Mouse (Mus musculus) forebrain, embryonic 16.5 days (tissue): ENCODE measurements around the gene Gm1140. TPM values are rescaled to one million over a fixed set of nuclear protein-coding genes. Genes with fewer than 3 reads are reported as not detected.
"Not testable (repeated sequence)": the region's sequence is repeated elsewhere in the genome, so short reads cannot be mapped to it uniquely, and the experiment has no call there.

Experiments used
- ATAC-seq: fragments of 200-750 bp; cut with Nextera tagmentation; 2 replicates; pipeline ENCODE4 v1.8.0; 2017; ENCODE audit warnings: mild to moderate bottlenecking, moderate library complexity
- H3K27ac ChIP-seq: fragments of 300-500 bp; sonication (generic); 2 replicates; pipeline ENCODE4 v1.5.1; 2014; ENCODE audit warnings: low read length, control low read depth
- H3K27me3 ChIP-seq: fragments of 300-500 bp; sonication (generic); replicated peaks from 2 replicates; pipeline ENCODE4 v1.6.1; 2014; ENCODE audit warnings: low read length; ENCODE audit not compliant: control insufficient read depth, insufficient read depth
- H3K36me3 ChIP-seq: fragments of 300-500 bp; sonication (generic); 2 replicates; pipeline ENCODE4 v1.6.1; 2014; ENCODE audit not compliant: control insufficient read depth, insufficient read depth
- H3K4me1 ChIP-seq: fragments of 300-500 bp; sonication (generic); replicated peaks from 2 replicates; pipeline ENCODE4 v1.6.1; 2014; ENCODE audit warnings: low read length; ENCODE audit not compliant: control insufficient read depth, insufficient read depth
- H3K4me2 ChIP-seq: fragments of 300-500 bp; sonication (generic); 2 replicates; pipeline ENCODE4 v1.6.1; 2014; ENCODE audit warnings: mild to moderate bottlenecking, low read length, control low read depth
- H3K4me3 ChIP-seq: fragments of 300-500 bp; sonication (generic); replicated peaks from 2 replicates; pipeline ENCODE4 v1.5.1; 2014; ENCODE audit warnings: mild to moderate bottlenecking, low read length, control low read depth
- H3K9ac ChIP-seq: fragments of 300-500 bp; sonication (generic); replicated peaks from 2 replicates; pipeline ENCODE4 v1.6.1; 2014; ENCODE audit warnings: low read depth, low read length, control low read depth
- H3K9me3 ChIP-seq: fragments of 300-500 bp; sonication (generic); 2 replicates; pipeline ENCODE4 v1.6.1; 2016; ENCODE audit warnings: low read length; ENCODE audit not compliant: control insufficient read depth
- WGBS: fragments of 180-500 bp; shearing (Covaris S2); extraction: QIAGEN DNeasy Blood & Tissue Kit; methylation state at CpG from one replicate; pipeline ENCODE4 v1.1.7; 2014; 5-methylcytosine and 5-hydroxymethylcytosine counted together
- polyA plus RNA-seq: library from polyadenylated mRNA; unstranded; fragments of >200 nt; fragmentation: Nextera tagmentation; extraction: Ambion mirVana; gene quantifications from 2 replicates; pipeline ENCODE4 v1.2.1, GENCODE M21; 2015

Gm1140 gene
- not detected in 2 replicates for polyA plus RNA-seq

DNA sequence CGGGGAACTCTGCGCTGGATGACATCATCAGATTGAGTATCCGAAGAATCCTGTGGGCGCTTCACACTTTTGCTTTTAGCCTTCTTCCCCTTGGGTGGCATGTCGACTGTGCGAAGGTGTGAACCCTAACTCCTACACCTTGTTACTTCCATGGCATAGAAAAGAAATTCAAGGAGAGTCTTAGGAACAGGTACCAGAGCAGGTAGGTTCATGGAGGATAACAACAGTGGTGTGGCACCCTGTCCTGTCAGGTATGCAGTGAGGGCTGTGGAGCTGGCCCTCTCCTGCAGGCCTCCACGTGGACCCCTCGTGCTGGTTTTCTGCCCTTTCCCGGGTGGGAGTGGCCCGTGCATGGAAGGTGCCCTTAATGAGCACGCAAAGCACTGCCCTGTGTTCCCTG is at the start of gene Gm1140:
TSS of gene Gm1140 (minus strand) at position 101 of the 400 bp plus-strand sequence.
- not testable (repeated sequence) for H3K4me1 ChIP-seq, ATAC-seq, H3K36me3 ChIP-seq, H3K9me3 ChIP-seq, H3K27ac ChIP-seq, H3K9ac ChIP-seq, H3K27me3 ChIP-seq, H3K4me3 ChIP-seq, H3K4me2 ChIP-seq
- 83% methylated on average over 3 of the region's 11 CpGs for WGBS

DNA sequence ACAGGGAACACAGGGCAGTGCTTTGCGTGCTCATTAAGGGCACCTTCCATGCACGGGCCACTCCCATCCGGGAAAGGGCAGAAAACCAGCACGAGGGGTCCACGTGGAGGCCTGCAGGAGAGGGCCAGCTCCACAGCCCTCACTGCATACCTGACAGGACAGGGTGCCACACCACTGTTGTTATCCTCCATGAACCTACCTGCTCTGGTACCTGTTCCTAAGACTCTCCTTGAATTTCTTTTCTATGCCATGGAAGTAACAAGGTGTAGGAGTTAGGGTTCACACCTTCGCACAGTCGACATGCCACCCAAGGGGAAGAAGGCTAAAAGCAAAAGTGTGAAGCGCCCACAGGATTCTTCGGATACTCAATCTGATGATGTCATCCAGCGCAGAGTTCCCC is 2.0 kb upstream of the Gm1140 start, which contains the start of gene Gm14692:
TSS of gene Gm14692 (plus strand) at position 301 of the 400 bp plus-strand sequence.
- not testable (repeated sequence) for H3K9ac ChIP-seq, H3K27me3 ChIP-seq, H3K27ac ChIP-seq, H3K4me1 ChIP-seq, H3K4me3 ChIP-seq, H3K9me3 ChIP-seq, H3K36me3 ChIP-seq, H3K4me2 ChIP-seq, ATAC-seq
- 79% methylated on average over 5 of the region's 10 CpGs for WGBS

Other genes with a start within 250 kb of the Gm1140 start
- not detected in 2 replicates for gene Gm14692, start 2.1 kb upstream of the Gm1140 start, polyA plus RNA-seq
- not detected in 2 replicates for gene 4933436I01Rik, start 227.9 kb upstream of the Gm1140 start, polyA plus RNA-seq